Mouse (Mus musculus): Measurements from ENCODE around the gene Arfrp1. TPM values are rescaled to one million over a fixed set of nuclear protein-coding genes. Genes with fewer than 3 reads are reported as not detected.
A peak's percentile ranks its signal among the peaks of the same experiment; 100 is the strongest.

The Arfrp1 gene
- total RNA-seq, 2 experiments from 2014 or later: 43.9 to 48.5 TPM

DNA sequence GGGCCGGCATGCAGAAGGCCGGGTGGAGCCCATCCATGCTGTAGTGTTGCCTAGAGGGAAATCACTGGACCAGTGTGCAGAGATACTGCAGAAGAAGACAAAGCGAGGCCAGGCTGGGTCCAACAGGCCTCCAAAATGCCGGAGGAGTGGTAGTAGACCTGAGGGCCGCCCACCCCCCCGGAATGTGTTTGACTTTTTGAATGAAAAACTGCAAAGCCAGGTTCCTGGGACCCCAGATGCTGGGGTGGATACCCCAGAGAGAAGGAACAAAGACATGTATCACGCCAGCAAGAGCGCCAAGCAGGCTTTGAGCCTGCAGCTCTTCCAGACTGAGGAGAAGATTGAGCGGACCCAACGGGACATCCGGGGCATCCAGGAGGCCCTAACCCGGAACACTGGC is 14.6 kb upstream of the Arfrp1 start, which contains the start of gene Lime1:
Lime1 (plus strand) TSS at position 301 of the 400 bp plus-strand sequence.
- no peak for DNase-seq (ENCODE audit: low spot score in 2 of 2)

DNA sequence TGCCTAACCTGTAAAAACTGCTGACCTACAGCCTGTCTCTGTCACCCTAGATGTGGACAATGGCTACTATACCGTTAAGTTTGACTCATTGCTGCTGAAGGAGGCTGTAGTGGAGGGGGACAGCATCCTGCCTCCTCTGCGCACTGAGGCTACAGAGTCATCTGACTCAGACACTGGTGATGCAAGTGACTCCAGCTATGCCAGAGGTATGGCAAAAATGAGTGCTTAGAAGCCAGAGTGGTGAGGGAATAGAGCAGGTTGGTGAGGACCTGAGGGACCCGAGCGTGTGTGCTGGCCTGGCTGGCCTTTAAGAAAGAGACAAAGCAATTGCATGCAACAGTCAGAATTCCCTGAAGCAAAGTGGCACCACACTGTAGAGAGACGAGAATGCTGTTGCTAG is 13.5 kb upstream of the Arfrp1 start:
- no peak for DNase-seq (ENCODE audit: low spot score in 2 of 2)

DNA sequence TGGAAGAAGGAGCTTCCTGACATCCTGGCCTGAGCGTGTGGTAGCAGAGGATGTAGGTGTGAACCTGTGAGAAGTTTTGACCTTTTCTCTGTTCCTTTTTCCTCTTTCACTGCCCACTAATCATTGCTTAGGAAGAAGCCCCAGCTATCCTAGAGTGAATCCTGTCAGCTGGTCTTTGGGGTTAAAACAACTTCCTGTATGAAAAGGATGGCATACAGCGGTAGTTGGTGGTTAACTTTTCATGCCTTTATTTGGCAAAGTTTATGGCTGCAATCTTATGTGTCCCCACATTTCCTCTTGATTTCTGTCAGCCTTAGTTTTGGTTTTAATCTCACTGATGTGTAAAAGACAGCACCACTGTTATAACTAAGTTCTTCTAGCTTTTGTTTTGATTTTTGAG is 12.0 kb upstream of the Arfrp1 start:
- DNase-seq (ENCODE audit: low spot score in 2 of 2): no peak

DNA sequence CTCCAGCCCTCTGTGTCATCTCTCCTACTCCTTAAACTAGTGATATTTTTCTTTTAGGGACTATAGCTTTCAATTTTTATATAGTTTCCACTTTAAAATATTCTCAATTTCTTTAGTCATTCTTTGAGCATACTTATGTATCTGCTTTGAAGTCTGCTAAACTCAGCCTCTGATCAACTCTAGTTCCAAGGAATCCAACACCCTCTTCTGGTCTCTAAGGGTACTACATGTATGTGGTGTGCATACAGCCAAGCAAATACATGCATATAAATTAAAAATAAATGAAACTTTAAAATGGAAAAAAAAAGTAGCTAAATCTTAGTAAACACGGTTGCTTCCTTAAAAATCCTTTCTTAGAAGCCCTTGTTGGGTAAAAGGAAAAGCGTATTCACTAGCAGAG is 10.6 kb upstream of the Arfrp1 start:
- no peak for DNase-seq (ENCODE audit: low spot score in 2 of 2)

DNA sequence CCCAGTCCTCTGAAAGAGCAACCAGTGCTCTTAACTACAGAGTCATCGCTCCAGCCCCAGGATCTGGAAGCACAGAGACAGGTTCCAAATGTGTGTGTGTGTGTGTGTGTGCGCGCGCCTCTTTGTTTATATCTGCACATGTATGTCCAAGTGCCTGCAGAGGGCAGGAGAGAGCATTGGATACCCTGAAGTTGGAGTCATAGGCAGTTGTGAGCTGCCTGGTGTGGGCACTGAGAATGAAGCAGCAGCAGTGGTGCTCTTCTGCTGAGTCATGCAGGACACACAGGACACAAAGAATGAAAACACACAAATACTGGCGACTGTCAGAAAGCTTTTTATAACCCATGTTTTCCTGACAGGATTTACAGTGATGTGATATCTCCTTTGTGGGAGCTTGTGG is 4.8 kb upstream of the Arfrp1 start:
- DNase-seq (ENCODE audit: low spot score in 2 of 2): no peak

DNA sequence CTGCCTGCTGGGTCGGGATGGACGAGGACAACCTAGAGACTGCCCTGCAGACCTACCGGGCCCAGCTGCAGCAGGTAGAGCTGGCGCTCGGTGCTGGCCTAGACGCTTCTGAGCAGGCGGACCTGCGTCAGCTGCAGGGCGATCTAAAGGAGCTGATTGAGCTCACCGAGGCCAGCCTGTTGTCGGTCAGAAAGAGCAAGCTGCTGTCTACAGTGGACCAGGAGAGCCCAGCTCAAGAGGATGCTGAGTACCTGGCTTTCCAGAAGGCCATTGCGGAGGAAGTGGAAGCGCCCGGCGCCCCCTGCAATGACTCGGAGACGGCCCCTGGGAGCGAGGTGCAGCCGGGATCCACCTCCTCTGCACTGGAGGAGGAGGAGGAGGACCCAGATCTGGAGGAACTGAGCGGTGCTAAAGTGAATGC is 461 bp upstream of the Arfrp1 start:
- no peak for DNase-seq (ENCODE audit: low spot score in 2 of 2)

DNA sequence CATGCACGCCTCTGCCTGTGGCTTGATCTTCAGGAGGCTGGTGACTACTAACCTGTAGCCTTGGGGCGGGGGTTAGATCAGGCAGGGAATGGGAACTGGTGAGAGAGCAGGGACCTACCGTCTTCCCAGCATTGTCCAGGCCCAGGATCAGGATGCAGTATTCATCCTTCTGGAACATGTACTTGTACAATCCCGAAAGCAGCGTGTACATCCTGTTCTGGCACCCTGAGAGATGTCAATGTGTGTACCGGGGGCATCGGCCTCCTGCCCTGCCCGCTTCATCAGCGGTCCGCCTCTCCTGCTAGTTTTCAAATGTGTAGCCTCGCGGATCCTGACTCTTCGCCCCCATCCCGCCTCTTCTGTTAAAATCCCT is 731 bp downstream of the Arfrp1 start:
- no peak for DNase-seq (ENCODE audit: low spot score in 2 of 2)

DNA sequence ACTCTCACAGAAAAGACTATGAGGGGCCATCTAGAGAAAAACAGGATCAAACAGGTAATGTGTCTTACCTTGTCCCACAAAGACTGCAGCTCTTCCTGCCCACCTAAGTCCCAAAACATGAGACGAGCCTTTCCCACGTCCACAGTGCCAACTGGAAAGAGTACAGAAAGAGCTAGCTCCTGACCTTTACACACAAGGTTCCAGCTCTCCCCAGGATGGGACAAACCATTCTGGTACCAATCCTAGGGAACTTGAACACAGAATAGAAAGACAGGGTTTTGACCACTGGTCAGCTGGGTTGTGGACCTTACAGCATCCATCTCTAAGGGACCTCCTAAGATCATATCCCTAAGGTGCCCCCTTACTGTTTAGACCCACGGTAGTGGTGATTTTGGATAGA is 1.3 kb downstream of the Arfrp1 start:
- no peak for DNase-seq (ENCODE audit: low spot score in 2 of 2)

DNA sequence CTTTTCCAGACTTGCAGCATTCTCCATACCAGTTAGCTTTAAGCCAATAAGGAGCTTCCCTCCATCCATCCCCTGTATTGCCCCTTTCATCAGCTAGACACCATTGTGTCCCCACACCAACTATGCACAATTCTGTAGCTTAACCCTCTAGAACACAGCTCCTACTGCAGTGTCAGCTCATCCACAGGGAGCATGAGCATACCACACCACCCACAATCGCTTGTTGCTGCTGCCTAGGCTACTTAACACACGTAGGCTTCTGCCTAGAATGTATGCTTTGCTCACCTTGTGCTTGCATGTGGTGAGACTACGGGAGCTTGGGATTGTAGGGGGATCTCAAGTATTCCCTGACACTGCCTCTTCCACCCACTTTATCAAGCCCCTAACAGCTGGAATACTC is 8.4 kb downstream of the Arfrp1 start:
- no peak for DNase-seq (ENCODE audit: low spot score in 2 of 2)

DNA sequence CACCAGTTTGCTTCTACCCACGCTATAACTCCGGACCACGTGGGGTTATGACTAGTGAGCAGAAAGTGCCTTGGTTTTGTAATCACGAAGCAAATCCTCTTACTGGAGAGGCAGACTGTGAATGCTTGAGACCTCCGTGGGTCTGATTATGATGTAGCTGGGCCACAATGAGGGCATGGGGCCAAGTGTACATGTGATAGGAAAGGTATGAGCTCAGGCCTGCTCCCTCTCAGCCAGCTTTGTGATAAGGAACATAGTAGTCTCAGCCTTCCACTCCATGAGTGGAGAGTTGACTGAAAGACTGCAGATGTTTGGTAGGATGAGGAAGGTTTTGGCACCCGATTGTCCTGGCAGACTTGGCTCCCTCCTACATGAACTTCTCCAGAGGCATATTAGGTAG is 22.4 kb downstream of the Arfrp1 start:
- no peak for DNase-seq (ENCODE audit: low spot score in 2 of 2)

DNA sequence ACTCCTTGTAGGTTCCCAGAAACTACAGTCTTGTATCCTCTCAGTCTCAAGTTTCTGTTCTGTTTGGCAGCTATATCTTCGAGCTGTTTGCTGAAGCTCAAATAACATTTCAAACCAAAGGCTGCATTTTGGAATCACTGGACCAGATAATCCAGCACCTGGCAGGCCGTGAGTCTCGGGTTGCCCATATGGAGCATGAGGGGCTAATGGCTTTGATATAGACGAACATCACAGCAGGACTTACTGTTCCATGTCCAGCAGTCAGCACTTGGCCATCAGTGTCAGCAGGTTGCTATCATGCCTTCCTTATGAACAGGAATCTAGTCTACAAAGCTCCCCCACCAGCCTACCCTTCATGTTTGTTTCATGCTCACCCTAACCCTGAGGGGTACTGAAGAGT is 24.8 kb downstream of the Arfrp1 start:
- no peak for DNase-seq (ENCODE audit: low spot score in 2 of 2)

DNA sequence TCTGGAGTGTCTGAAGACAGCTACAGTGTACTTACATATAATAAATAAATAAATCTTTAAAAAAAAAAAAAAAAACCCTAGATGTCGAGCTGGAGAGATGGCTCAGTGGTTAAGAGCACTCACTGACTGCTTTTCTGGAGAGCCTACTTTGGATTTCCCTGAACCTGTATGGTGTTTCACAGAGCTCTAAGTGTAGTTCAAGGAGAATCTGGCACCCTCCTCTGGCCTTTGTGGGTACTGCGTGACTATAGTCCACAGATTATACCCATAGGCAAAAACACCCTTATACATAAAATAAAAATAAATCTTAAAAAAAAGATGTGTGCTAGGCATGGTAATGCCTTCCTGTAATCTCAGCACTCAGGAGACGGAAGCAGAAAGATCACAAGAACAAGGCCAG is 31.2 kb downstream of the Arfrp1 start:
- peak; percentile 78 to 79 for DNase-seq (ENCODE audit: low spot score in 2 of 2)

DNA sequence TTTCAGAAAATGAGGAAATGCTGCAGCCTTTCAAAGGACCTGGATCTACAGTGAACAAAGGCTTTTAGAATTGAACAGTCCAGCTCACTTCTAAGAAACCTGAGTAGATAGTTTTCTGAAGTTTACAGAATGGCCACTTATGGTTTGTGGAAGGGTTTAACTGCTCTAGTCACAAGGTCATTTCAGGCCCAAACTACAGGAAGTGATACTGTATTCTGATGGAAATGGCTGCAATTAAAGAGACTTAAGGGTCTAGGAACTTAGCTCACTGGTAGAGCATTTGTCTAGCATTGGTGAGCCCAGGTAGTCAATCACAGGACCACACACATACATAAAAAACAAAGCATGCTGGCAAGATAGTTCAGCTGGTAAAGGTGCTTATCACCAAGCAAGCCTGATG is 32.7 kb downstream of the Arfrp1 start:
- DNase-seq (ENCODE audit: low spot score in 2 of 2): no peak

DNA sequence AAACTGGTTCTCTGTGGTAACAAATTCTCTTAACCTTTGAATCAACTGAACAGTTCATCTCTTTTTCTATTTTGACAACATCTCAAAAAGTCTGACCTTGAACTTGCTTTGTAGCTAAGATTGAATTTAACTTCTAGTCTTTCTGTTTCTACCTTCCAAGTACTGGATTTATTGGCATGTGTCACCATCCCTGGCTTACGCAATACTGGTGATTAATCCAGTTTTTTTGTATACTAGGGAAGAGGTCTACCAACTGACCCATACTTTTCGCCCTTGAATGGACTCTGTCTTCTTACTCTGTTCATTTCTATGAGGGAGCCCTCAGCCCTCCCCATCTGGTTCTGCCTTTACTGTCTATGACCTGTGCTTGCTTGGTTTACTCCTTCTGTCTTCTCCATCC is 39.1 kb downstream of the Arfrp1 start:
- DNase-seq (ENCODE audit: low spot score in 2 of 2): no peak

DNA sequence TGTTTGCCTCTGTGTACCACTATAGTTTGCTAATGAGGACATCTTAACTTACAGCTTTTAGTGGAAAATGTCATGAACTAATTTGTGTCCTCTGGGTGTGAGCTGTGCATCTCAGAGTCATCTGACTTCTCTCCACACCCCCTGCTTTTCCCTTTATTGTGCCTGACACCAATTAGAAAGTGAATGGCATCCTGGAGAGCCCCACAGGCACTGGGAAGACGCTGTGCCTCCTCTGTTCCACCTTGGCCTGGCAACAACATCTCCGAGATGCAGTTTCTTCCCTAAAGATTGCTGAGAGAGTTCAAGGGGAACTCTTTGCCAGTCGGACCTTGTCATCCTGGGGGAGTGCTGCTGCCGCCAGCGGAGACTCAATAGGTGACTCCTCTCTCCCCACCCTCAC is 43.1 kb downstream of the Arfrp1 start:
- no peak for DNase-seq (ENCODE audit: low spot score in 2 of 2)

DNA sequence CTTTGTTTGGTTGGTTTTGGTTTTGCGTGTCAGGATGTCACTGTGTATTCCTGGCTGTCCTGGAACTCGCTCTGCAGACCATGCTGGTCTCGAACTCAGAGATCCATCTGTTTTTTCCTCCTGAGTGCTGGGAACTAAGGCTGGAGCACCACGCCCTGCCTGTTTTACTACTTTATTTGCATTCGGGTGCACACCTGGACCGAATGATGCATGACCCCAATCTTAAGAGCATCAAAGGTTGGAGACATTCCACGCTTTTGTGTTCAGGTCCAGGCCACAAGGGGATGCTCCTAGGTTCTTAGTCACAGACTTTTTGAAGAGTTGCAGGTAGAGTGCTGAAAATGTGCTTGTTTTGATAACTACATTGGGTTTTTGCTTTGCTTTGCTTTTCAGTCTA is 45.1 kb downstream of the Arfrp1 start:
- DNase-seq (ENCODE audit: low spot score in 2 of 2): no peak

DNA sequence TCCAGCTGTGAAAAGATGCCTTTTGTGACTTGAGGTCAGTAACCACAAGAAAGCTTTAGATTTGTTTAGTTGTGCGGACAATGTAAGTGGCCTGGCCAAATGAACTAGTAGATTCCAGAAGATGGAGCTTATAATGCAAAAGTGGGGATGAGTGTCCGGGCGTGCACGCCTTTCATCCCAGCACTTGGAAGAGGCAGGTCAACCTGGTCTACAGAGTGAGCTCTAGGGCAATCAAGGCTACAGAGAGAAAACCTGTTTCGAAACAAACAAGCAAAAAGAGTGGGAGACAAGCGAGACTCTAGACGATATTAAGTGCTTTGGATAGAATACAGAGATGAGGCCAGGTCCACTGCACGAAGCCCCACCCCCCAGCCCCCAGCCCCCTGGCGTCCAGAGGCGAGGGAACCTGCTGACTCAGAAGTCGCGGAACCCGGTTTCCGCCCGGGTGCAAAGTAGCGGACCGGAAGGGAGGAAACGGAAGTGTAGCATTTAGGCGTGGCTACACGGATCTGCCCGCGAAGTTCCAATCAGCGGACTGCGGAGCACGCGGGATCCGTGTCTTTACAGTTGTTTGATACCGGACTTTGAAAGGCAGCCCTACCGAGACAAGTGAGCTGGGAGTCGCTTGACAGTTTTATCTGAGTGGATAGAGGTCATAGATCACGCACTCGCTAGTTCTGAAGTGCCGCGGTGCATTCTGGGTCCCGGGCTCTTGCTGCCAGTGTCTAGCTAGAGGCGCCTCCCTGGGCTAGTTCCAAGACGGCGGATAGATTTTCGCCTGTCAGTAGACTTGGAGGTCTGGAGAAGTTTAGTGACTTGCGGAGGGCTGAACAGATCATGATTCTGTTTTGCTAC is 45.7 kb downstream of the Arfrp1 start, which contains the start of gene Rtel1:
Rtel1 (plus strand) TSS at position 492 of the 855 bp plus-strand sequence.
- DNase-seq (ENCODE audit: low spot score in 2 of 2): peak; percentile 79 to 86

DNA sequence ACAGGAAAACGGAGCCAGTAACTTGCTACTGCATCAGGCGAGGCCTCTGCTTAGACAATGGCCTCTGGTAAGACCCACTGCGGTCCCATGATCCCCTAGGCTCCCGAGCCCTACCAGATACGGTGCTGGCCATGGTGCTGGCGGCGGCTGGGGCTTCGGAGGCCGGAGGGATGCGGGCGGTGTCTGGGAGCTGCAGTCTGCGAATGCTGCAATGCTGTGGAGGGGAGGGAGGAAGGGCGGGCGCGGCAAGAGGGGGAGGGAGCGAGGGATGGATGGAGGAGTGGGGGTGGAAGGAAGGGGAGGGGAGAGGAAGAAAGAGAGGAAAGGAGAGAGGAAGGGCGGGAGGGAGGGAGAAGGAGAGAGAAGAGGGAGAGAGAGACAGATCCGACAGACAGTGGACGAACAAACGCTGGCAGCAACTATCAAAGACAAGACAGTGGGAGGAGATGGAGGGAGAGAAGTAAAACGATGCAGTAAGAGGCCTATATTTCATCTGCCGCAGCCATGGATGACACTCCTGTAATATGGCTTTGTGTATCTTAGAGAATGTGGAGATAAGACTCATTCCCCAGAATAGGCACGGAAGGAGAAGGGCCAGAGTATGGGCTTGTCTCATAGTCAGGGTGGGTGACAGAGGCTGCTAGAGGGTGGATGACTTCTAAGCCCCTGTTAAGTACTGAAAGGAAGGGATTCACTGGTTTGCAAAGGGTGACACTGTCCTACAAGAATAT is 51.0 kb downstream of the Arfrp1 start, which contains the start of gene Stmn3:
Stmn3 (minus strand) TSS at position 421 of the 731 bp plus-strand sequence.
- DNase-seq (ENCODE audit: low spot score in 2 of 2): peak; percentile 78 to 84

DNA sequence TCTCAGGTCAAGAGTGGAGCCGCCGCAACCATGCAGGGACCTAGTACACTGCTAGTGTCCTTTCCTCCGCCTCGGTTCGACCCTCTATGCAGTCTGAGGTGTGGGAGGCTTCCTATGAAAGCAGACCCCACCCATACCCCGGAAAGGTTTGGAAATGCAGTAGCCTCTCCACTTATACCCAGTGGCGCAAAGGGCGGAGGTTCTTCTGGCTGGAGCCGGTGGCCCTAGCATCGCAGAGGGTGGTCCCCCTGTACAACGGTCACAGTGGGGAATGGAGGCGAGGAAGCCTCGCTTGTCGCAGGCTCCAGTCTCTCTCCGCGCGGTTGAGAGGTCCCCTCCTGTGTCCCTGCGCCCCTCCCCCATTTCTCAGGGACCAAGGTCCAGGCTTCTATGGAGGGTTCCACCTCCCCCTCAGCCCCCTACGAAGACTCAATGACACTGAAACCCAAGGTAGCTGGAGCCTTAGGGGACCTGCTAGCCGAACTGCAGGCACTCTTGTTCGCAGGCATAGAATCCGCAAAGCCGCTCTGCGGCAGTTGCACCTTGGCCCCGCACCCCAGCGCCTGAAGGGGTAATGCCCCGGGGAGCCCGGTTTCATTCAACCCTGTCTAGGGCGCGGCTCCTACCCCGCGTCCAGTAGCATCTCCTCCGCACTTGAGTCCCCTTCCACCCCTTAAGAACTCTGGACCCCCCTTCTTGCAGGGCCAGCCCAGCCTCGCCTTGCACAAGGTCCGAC is 51.7 kb downstream of the Arfrp1 start:
- DNase-seq (ENCODE audit: low spot score in 2 of 2): peak; percentile 25 to 46

DNA sequence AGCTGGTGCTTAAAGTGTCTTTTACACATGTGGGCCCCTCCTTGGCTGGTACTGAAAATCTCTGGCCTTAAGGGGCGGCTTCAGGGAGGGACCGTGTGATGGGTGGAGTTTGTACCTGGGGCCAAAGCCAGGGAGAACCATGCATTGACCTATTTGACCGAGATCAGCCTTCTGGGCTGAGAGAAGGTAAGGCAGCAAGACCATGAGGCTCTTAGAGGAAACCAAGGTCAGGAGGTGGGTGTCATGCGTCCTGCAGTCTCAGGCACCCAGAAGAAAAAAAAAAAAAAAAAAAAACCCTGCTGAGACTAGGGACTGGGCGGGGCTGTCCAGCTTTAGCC is 52.2 kb downstream of the Arfrp1 start:
- no peak for DNase-seq (ENCODE audit: low spot score in 2 of 2)

DNA sequence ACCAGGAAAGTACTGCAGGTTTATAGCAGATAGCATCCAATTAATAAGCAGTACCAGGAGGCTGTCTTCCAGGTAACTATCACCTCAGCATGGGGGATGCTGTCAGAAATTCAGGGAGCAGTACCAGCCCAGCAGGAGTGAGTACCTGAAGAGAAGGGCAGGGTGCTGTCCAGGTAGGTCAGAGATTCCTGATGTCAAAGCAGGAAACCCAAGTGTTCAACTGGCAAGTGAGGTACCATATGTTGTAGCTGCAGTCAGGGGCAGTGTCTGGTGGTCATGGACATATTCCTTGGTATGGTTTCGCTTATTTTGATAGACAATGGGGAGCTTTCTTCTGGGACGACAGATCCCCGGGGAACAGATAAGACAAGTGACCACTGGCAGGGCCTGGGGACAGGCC is 52.8 kb downstream of the Arfrp1 start:
- no peak for DNase-seq (ENCODE audit: low spot score in 2 of 2)
